Mouse (Mus musculus) brain, embryonic 14.5 days (tissue): ENCODE results near the gene Fntb.

Experiments
- CTCF ChIP-seq: fragments of 200-500 bp; IDR thresholded peaks from 2 replicates; pipeline ENCODE4 v1.5.1; 2012; ENCODE audit warnings: inconsistent platforms, mild to moderate bottlenecking, moderate library complexity, borderline replicate concordance; ENCODE audit not compliant: insufficient read depth, insufficient read length; ENCODE audit errors: extremely low read depth
- POLR2A ChIP-seq: fragments of 200-500 bp; IDR thresholded peaks from 2 replicates; pipeline ENCODE4 v1.6.1; 2012; ENCODE audit warnings: mild to moderate bottlenecking, inconsistent platforms, borderline replicate concordance; ENCODE audit not compliant: poor library complexity, insufficient read depth, insufficient read length, severe bottlenecking; ENCODE audit errors: extremely low read depth

- TF ChIP-seq CTCF, result no peak
- TF ChIP-seq POLR2A, result no peak
These were observed 127.7 kb downstream of the Fntb start for GRCm38 (mm10) chr12:76892910-76893695.
